Mouse (Mus musculus): ENCODE measurements around the gene Git2. TPM values are rescaled to one million over a fixed set of nuclear protein-coding genes. Genes with fewer than 3 reads are reported as not detected.

The Git2 gene
- polyA plus RNA-seq, 1 experiment from 2014 or later: 30.7 TPM

GRCm38 (mm10) chr5:114795231-114795630 is 19.9 kb upstream of the Git2 start:
- Histone ChIP-seq H3K27ac (no peak overlapping the region), H3K27me3 (replicated peaks) (no peaks in the 10 kb centered on the region), H3K36me3 (peaks cover 9% of the 10 kb centered on the region; the same call in 1 of the 2 replicates), H3K4me1 (replicated peaks) (peaks cover 6% of the 10 kb centered on the region; the same call in 1 of the 2 replicates), H3K9ac (no peak overlapping the region), H3K4me2 (replicated peaks) (no peak overlapping the region), H3K4me3 (replicated peaks) (no peak overlapping the region), H3K9me3 (no peaks in the 10 kb centered on the region)
- ATAC-seq: no peak
- 56% methylated on average over 9 of the region's 9 CpGs for WGBS

DNA sequence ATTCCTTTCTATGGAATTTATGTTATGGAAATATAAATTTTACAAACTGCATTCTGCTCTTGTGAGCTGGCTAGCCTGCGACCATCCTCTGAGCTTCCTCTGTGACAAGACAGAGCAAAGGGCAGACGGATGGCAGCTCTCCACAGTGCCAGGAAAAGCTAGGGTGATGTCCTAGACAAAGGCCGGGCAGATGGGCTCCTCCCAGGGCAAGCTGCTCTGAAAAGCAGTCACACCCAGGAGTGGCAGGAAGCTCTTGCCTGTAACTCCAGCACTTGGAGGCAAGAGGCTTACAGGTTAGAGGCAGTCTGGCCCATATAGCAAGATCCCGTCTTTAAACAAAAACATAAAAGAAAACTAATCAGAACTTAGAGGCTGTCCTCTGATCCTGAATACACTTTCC is 19.3 kb upstream of the Git2 start:
- 71% methylated on average over 4 of the region's 4 CpGs for WGBS
- peaks cover 6% of the 10 kb centered on the region; the same call in 1 of the 2 replicates for H3K4me1 ChIP-seq (replicated peaks)
- ATAC-seq: no peak

DNA sequence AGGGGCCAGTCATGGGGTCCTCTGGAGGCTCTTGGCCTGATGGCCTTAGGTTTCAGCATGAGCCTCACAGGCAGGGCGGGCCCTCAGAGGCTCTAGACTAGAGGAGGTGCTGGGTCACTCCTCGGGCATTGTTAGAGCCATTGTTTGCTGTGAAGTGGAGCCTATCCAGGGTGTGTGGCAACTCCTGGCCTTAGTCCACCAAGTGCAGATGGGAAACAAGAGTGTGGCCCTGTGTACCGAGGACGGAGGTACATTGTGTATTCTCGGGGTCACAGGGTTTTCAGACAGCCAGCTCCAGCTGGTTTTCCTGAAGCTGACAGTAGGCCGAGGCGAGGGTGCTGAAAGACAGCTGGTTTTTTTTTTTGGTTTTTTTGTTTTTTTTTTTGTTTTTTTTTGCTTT is 18.0 kb upstream of the Git2 start:
- Histone ChIP-seq H3K4me3 (replicated peaks) (no peak overlapping the region), H3K9me3 (no peaks in the 10 kb centered on the region), H3K4me1 (replicated peaks) (peaks cover 6% of the 10 kb centered on the region; the same call in 1 of the 2 replicates), H3K36me3 (peaks cover 9% of the 10 kb centered on the region; the same call in 1 of the 2 replicates), H3K4me2 (replicated peaks) (no peak overlapping the region), H3K27ac (no peak overlapping the region), H3K27me3 (replicated peaks) (no peaks in the 10 kb centered on the region), H3K9ac (no peak overlapping the region)
- no peak for ATAC-seq
- WGBS: 67% methylated on average over 7 of the region's 7 CpGs

More for the DNA sequence above, 19.3 kb upstream of the Git2 start:
- H3K36me3 ChIP-seq: peaks cover 9% of the 10 kb centered on the region; the same call in 1 of the 2 replicates
- no peak overlapping the region for H3K27ac ChIP-seq
- H3K9me3 ChIP-seq: no peaks in the 10 kb centered on the region
- no peak overlapping the region for H3K4me2 ChIP-seq (replicated peaks)
- no peak overlapping the region for H3K9ac ChIP-seq
- no peak overlapping the region for H3K4me3 ChIP-seq (replicated peaks)
- H3K27me3 ChIP-seq (replicated peaks): no peaks in the 10 kb centered on the region

GRCm38 (mm10) chr5:114785196-114785595 is 9.9 kb upstream of the Git2 start:
- Histone ChIP-seq H3K27me3 (replicated peaks) (no peaks in the 10 kb centered on the region), H3K36me3 (peaks cover 9% of the 10 kb centered on the region), H3K4me1 (replicated peaks) (peaks cover 5% of the 10 kb centered on the region; the same call in 1 of the 2 replicates), H3K4me3 (replicated peaks) (no peak overlapping the region), H3K4me2 (replicated peaks) (no peak overlapping the region), H3K9me3 (no peaks in the 10 kb centered on the region), H3K9ac (no peak overlapping the region), H3K27ac (no peak overlapping the region)
- 79% methylated on average over 5 of the region's 5 CpGs for WGBS
- no peak for ATAC-seq

DNA sequence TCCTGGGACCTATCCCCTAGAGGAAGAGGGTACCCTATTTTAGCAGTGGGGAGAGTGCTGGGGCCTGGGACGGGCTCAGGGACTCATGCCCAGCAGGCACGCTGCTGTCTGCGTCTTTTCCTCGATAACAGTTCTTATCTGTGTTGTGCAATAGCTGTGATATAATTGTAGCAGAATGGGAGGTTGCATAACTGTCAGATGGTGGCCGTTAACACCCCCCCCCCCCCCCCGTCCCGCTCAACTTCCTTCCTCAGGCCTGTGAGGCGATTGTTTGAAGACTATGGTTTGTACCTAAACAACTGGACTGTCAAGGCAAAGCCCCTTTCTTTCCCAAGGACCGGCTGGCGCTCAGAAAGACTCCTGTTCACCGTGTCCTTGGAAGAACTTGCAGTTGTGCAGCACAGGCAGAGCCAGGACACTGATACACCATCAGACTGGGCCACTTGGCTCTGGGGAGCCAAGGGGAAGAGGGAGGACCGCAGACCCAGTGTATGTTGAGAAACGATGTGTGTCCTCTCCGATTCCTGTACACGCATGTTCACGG is 9.4 kb upstream of the Git2 start:
- no peaks in the 10 kb centered on the region for H3K9me3 ChIP-seq
- no peak overlapping the region for H3K27ac ChIP-seq
- H3K4me3 ChIP-seq (replicated peaks): no peak overlapping the region
- ATAC-seq: peak; percentile 81
- no peak overlapping the region for H3K4me2 ChIP-seq (replicated peaks)
- no peak overlapping the region for H3K9ac ChIP-seq
- peaks cover 5% of the 10 kb centered on the region; the same call in 1 of the 2 replicates for H3K4me1 ChIP-seq (replicated peaks)
- 58% methylated on average over 16 of the region's 16 CpGs for WGBS
- H3K36me3 ChIP-seq: peaks cover 9% of the 10 kb centered on the region
- no peaks in the 10 kb centered on the region for H3K27me3 ChIP-seq (replicated peaks)

DNA sequence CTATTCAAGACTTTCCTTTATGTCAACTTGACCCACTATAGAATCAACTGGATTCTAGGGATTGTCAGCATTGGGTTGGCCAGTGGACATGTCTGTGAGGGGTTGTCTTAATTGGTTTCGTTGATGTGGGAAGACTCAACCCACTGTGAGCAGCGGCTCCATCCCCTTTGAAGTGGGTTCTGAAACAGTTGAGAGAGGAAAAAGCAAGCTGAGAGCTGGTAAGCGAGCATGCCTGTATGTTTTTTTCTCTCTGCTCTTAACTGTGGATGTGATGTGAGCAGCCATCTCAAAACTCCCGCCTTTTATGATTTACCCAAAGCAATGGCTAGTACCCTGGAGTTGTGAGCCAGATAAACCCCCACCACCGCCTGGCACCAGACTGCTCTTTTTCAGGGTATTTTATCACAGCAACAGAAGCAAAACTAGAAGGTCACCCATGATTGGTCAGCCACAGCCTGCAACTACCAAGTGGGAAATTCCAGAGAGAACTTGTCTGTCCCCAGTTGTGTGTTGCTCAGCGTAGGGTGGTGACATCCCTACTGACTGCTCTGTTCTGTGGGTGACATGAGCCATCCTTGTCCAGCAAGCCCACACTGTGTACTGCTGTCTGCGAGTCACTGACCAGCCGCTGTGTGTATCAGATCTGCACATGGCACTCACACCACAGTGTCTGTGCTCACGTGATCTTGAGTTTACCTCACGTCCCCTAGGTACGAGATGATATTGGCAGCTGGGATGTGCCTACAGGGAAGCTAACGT is 8.3 kb upstream of the Git2 start:
- Histone ChIP-seq H3K4me2 (replicated peaks) (no peak overlapping the region), H3K4me1 (replicated peaks) (peaks cover 5% of the 10 kb centered on the region; the same call in 1 of the 2 replicates), H3K36me3 (peaks cover 9% of the 10 kb centered on the region), H3K9ac (no peak overlapping the region), H3K4me3 (replicated peaks) (no peak overlapping the region), H3K27me3 (replicated peaks) (no peaks in the 10 kb centered on the region), H3K9me3 (no peaks in the 10 kb centered on the region), H3K27ac (no peak overlapping the region)
- WGBS: 88% methylated on average over 12 of the region's 12 CpGs
- ATAC-seq: no peak

DNA sequence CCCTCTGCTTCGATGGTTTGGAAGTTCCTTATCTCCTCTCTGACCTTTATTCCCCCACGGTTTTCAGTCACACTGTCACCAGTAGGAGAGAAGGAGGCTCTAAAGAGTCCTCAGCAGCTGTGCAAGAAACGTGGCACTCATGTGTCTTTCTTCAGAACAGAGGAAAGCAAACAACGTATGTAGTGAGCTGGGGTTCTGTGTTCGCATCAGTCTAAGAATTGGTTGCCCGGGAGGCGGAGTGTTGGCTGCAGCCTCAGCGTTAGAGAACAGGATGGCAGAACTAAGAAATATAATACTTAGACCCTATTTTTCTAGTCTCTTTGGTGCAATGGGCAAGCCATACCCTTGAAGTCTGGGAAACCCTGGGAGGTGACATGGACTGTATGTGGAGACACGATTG is 7.7 kb upstream of the Git2 start:
- no peak overlapping the region for H3K4me2 ChIP-seq (replicated peaks)
- no peaks in the 10 kb centered on the region for H3K9me3 ChIP-seq
- 78% methylated on average over 9 of the region's 9 CpGs for WGBS
- no peak for ATAC-seq
- H3K4me3 ChIP-seq (replicated peaks): no peak overlapping the region
- no peak overlapping the region for H3K9ac ChIP-seq
- H3K27me3 ChIP-seq (replicated peaks): no peaks in the 10 kb centered on the region
- no peak overlapping the region for H3K27ac ChIP-seq
- H3K36me3 ChIP-seq: peaks cover 7% of the 10 kb centered on the region
- H3K4me1 ChIP-seq (replicated peaks): peaks cover 5% of the 10 kb centered on the region; the same call in 1 of the 2 replicates

DNA sequence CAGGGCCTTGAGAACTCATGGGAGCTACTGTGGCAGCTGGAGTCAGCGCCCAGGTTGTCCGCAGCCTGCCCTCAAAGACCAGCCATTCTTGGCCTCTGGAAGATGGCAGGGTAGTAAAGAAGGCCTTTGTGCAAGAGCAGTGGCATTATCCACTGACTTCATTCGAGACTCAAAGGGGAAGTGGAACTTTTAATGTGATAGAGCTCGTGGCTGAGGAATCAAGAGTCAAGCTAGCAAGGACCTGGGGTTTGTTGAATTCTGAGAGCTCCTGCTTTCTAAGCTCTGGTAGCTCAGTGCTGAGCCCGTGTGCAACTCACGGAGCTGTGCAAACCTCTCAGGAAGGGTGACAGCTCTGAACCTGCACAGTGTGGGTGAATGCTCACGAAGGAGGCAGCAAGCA is 5.6 kb upstream of the Git2 start:
- no peaks in the 10 kb centered on the region for H3K27me3 ChIP-seq (replicated peaks)
- ATAC-seq: no peak
- no peak overlapping the region for H3K27ac ChIP-seq
- H3K9me3 ChIP-seq: no peaks in the 10 kb centered on the region
- H3K9ac ChIP-seq: no peak overlapping the region
- 81% methylated on average over 7 of the region's 7 CpGs for WGBS
- H3K36me3 ChIP-seq: no peaks in the 10 kb centered on the region; the same call in 1 of the 2 replicates
- peaks cover 7% of the 10 kb centered on the region for H3K4me1 ChIP-seq (replicated peaks)
- no peak overlapping the region for H3K4me2 ChIP-seq (replicated peaks)
- no peak overlapping the region for H3K4me3 ChIP-seq (replicated peaks)

DNA sequence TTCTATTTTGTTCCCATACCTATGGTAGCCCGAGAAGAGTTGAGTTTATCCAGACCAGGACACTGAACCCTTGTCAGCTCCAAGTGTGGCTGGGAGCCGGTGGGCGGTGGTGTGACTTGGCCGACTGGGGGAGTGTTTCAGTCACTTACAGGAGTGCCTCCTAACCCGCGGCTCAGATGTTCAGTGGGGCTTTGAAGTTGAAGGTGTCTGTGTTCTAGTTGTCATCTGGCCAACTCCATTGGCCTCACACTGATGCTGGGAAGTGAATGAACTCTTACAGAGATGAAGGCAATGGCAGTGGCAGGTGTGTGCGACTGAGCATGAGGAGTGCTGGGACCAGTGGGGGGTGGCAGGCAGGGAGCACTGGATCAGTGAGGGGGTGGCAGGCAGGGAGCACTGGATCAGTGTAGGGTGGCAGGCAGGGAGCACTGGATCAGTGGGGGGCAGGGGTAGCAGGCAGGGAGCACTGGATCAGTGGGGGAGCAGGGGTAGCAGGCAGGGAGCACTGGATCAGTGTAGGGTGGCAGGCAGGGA is 4.7 kb upstream of the Git2 start:
- peaks cover 7% of the 10 kb centered on the region for H3K4me1 ChIP-seq (replicated peaks)
- H3K9me3 ChIP-seq: no peaks in the 10 kb centered on the region
- H3K36me3 ChIP-seq: no peaks in the 10 kb centered on the region
- H3K4me2 ChIP-seq (replicated peaks): no peak overlapping the region
- no peak for ATAC-seq
- WGBS: 78% methylated on average over 7 of the region's 7 CpGs
- H3K9ac ChIP-seq: no peak overlapping the region
- H3K4me3 ChIP-seq (replicated peaks): no peak overlapping the region
- H3K27ac ChIP-seq: no peak overlapping the region
- H3K27me3 ChIP-seq (replicated peaks): no peaks in the 10 kb centered on the region

GRCm38 (mm10) chr5:114776174-114776573 is 857 bp upstream of the Git2 start:
- Histone ChIP-seq H3K9me3 (no peaks in the 10 kb centered on the region), H3K27ac (no peak overlapping the region), H3K36me3 (no peaks in the 10 kb centered on the region), H3K4me2 (replicated peaks) (peak overlapping the region; percentile 84), H3K4me1 (replicated peaks) (peaks cover 6% of the 10 kb centered on the region; the same call in 1 of the 2 replicates), H3K9ac (peak overlapping the region; percentile 92; the same call in 1 of the 2 replicates), H3K27me3 (replicated peaks) (no peaks in the 10 kb centered on the region), H3K4me3 (replicated peaks) (peak overlapping the region; percentile 99; the same call in 1 of the 2 replicates)
- 70% methylated on average over 7 of the region's 7 CpGs for WGBS
- ATAC-seq: no peak

DNA sequence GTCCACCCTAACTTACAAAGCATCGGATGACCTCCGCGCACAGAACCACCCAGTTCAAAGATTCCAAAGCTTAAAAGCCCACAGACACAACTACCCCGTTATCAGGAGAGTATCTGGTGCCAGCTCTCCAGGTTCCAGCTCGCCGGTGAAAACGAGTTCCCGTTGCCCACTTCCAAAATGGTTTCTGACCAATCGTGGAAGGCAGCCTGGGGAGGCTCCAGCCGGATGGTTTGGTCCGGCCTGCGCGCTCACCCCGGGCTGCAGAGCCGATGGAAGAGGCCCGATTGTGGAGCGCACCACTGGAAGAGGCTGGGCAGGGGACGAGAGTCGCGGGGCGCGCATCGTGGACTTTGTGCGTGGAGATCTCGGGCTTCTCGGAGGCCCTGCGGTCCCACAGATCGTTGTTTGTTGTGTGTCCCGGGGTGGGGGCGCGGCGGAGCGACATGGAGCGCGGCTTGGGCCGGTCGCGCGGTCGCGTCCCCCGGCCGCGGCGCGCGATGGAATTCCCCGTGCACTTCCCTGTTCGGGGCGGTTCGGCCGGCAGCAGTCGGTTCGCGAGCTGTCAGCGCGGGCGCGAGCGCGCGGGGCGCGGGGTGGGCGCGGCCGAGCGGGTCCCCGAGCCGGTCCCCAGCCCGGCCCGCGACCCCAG is 790 bp downstream of the Git2 start, which contains the start of gene Ankrd13a:
Gene Ankrd13a (plus strand): TSS at position 275 of the 649 bp plus-strand sequence.
- ATAC-seq: peak; percentile 88

DNA sequence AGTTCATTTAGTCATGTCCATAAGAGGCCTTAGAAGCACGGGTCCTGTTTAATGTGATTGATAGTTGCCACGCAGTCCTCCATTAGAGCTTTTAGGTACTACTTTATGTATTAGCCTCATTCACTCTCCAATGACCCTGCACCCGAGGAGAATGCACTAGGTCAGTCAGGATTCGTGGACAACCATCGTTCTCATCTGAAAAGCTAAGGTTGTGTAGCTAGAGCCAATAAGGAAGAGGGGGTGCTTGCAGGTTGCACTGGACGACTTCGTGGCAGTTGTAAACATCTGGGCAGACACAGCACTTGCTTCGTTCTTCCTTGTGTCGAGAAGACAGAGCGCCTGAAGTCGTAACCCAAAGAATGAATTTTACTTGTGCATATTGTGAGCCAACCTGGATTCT is 1.5 kb downstream of the Git2 start:
- Histone ChIP-seq H3K27ac (peak overlapping the region; percentile 91), H3K4me2 (replicated peaks) (peak overlapping the region; percentile 84), H3K9ac (peak overlapping the region; percentile 92), H3K27me3 (replicated peaks) (no peaks in the 10 kb centered on the region), H3K4me1 (replicated peaks) (peaks cover 6% of the 10 kb centered on the region; the same call in 1 of the 2 replicates), H3K36me3 (no peaks in the 10 kb centered on the region), H3K4me3 (replicated peaks) (peak overlapping the region; percentile 99), H3K9me3 (no peaks in the 10 kb centered on the region)
- 1% methylated on average over 11 of the region's 11 CpGs for WGBS
- ATAC-seq: no peak

More for the DNA sequence above, 790 bp downstream of the Git2 start, which contains the start of gene Ankrd13a:
- no peaks in the 10 kb centered on the region for H3K27me3 ChIP-seq (replicated peaks)
- peak within 1 kb of the TSS; percentile 91 for H3K27ac ChIP-seq
- H3K9ac ChIP-seq: peak within 1 kb of the TSS; percentile 92
- H3K4me1 ChIP-seq (replicated peaks): peaks cover 6% of the 10 kb centered on the region; the same call in 1 of the 2 replicates
- H3K4me2 ChIP-seq (replicated peaks): peak within 1 kb of the TSS; percentile 84
- H3K36me3 ChIP-seq: no peaks in the 10 kb centered on the region
- under 1% methylated on average over 73 of the region's 73 CpGs for WGBS
- H3K4me3 ChIP-seq (replicated peaks): peak within 1 kb of the TSS; percentile 99
- no peaks in the 10 kb centered on the region for H3K9me3 ChIP-seq

Measured in intestine, embryonic 15.5 days (tissue).